Mouse (Mus musculus): ENCODE measurements at regions not wholly inside any gene's neighbourhood (a gene's known extent, or its start where the extent isn't known, plus 50 kb on each side); places are given as distances from the start of the nearest gene placed in this dataset.

GRCm38 (mm10) chr2:139044684-139045083 is 449.0 kb upstream of the Sptlc3 start:
- no peaks in the 10 kb centered on the region for H3K4me1 ChIP-seq
- no peaks in the 10 kb centered on the region for H3K27me3 ChIP-seq
- no peaks in the 10 kb centered on the region for H3K9me3 ChIP-seq (replicated peaks)
- no peak overlapping the region for H3K9ac ChIP-seq
- 76% methylated on average over 3 of the region's 3 CpGs for WGBS
- no peak for ATAC-seq
- H3K4me2 ChIP-seq = no peak overlapping the region
- H3K4me3 ChIP-seq = no peak overlapping the region
- H3K27ac ChIP-seq = no peak overlapping the region
- H3K36me3 ChIP-seq (ENCODE audit: poor library complexity, severe bottlenecking) = no peaks in the 10 kb centered on the region

GRCm38 (mm10) chr2:139055249-139055648 is 438.5 kb upstream of the Sptlc3 start:
- ATAC-seq = no peak
- Histone ChIP-seq H3K9ac (no peak overlapping the region), H3K4me3 (no peak overlapping the region), H3K4me1 (no peaks in the 10 kb centered on the region), H3K4me2 (no peak overlapping the region), H3K27ac (no peak overlapping the region), H3K27me3 (no peaks in the 10 kb centered on the region), H3K36me3 (ENCODE audit: poor library complexity, severe bottlenecking) (no peaks in the 10 kb centered on the region), H3K9me3 (replicated peaks) (no peaks in the 10 kb centered on the region)
- 71% methylated on average over 2 of the region's 2 CpGs for WGBS

- Histone ChIP-seq H3K36me3 (ENCODE audit: poor library complexity, severe bottlenecking) (no peaks in the 10 kb centered on the region), H3K27me3 (no peaks in the 10 kb centered on the region), H3K4me2 (no peak overlapping the region), H3K9ac (no peak overlapping the region), H3K9me3 (replicated peaks) (no peaks in the 10 kb centered on the region), H3K4me3 (no peak overlapping the region), H3K4me1 (no peaks in the 10 kb centered on the region), H3K27ac (no peak overlapping the region)
- no peak for ATAC-seq
- 85% methylated on average over 6 of the region's 6 CpGs for WGBS
Measured at GRCm38 (mm10) chr2:139069276-139069961, 424.3 kb upstream of the Sptlc3 start.

- Histone ChIP-seq H3K36me3 (ENCODE audit: poor library complexity, severe bottlenecking) (no peaks in the 10 kb centered on the region), H3K9me3 (replicated peaks) (no peaks in the 10 kb centered on the region), H3K4me3 (no peak overlapping the region), H3K9ac (no peak overlapping the region), H3K27ac (no peak overlapping the region), H3K4me1 (no peaks in the 10 kb centered on the region), H3K4me2 (no peak overlapping the region), H3K27me3 (no peaks in the 10 kb centered on the region)
- ATAC-seq = no peak
- 85% methylated on average over 1 of the region's 1 CpGs for WGBS
Measured at GRCm38 (mm10) chr2:139071690-139072089, 422.0 kb upstream of the Sptlc3 start.

- no peak overlapping the region for H3K9ac ChIP-seq
- no peaks in the 10 kb centered on the region for H3K4me1 ChIP-seq
- ATAC-seq = no peak
- no peaks in the 10 kb centered on the region for H3K27me3 ChIP-seq
- H3K4me3 ChIP-seq = no peak overlapping the region
- no peak overlapping the region for H3K4me2 ChIP-seq
- H3K27ac ChIP-seq = no peak overlapping the region
- no peaks in the 10 kb centered on the region for H3K9me3 ChIP-seq (replicated peaks)
- no peaks in the 10 kb centered on the region for H3K36me3 ChIP-seq (ENCODE audit: poor library complexity, severe bottlenecking)
- 68% methylated on average over 6 of the region's 6 CpGs for WGBS
Measured at GRCm38 (mm10) chr2:139093487-139094066, 400.1 kb upstream of the Sptlc3 start.

- Histone ChIP-seq H3K4me3 (no peak overlapping the region), H3K9me3 (replicated peaks) (no peaks in the 10 kb centered on the region), H3K27me3 (no peaks in the 10 kb centered on the region), H3K4me2 (no peak overlapping the region), H3K9ac (no peak overlapping the region), H3K4me1 (no peaks in the 10 kb centered on the region), H3K27ac (no peak overlapping the region), H3K36me3 (ENCODE audit: poor library complexity, severe bottlenecking) (no peaks in the 10 kb centered on the region)
- no peak for ATAC-seq
- WGBS = 85% methylated on average over 1 of the region's 1 CpGs
Measured at GRCm38 (mm10) chr2:139111669-139112068, 382.0 kb upstream of the Sptlc3 start.

GRCm38 (mm10) chr2:139114523-139114922 is 379.2 kb upstream of the Sptlc3 start:
- no peaks in the 10 kb centered on the region for H3K36me3 ChIP-seq (ENCODE audit: poor library complexity, severe bottlenecking)
- WGBS = 64% methylated on average over 4 of the region's 4 CpGs
- H3K9ac ChIP-seq = no peak overlapping the region
- H3K27ac ChIP-seq = no peak overlapping the region
- ATAC-seq = peak; percentile 69; the same call in 1 of the 2 replicates
- no peak overlapping the region for H3K4me2 ChIP-seq
- no peaks in the 10 kb centered on the region for H3K4me1 ChIP-seq
- no peaks in the 10 kb centered on the region for H3K27me3 ChIP-seq
- no peaks in the 10 kb centered on the region for H3K9me3 ChIP-seq (replicated peaks)
- H3K4me3 ChIP-seq = no peak overlapping the region

GRCm38 (mm10) chr2:139120905-139121304 is 372.8 kb upstream of the Sptlc3 start:
- Histone ChIP-seq H3K36me3 (ENCODE audit: poor library complexity, severe bottlenecking) (no peaks in the 10 kb centered on the region), H3K9me3 (replicated peaks) (no peaks in the 10 kb centered on the region), H3K9ac (no peak overlapping the region), H3K27ac (no peak overlapping the region), H3K4me3 (no peak overlapping the region), H3K27me3 (no peaks in the 10 kb centered on the region), H3K4me2 (no peak overlapping the region), H3K4me1 (no peaks in the 10 kb centered on the region)
- 95% methylated on average over 1 of the region's 1 CpGs for WGBS
- no peak for ATAC-seq

- H3K27me3 ChIP-seq = no peaks in the 10 kb centered on the region
- no peaks in the 10 kb centered on the region for H3K4me1 ChIP-seq
- H3K36me3 ChIP-seq (ENCODE audit: poor library complexity, severe bottlenecking) = no peaks in the 10 kb centered on the region
- no peaks in the 10 kb centered on the region for H3K9me3 ChIP-seq (replicated peaks)
- ATAC-seq = peak; percentile 13; the same call in 1 of the 2 replicates
- no peak overlapping the region for H3K4me3 ChIP-seq
- 75% methylated on average over 1 of the region's 1 CpGs for WGBS
- H3K4me2 ChIP-seq = no peak overlapping the region
- H3K9ac ChIP-seq = no peak overlapping the region
- H3K27ac ChIP-seq = no peak overlapping the region
Measured at GRCm38 (mm10) chr2:139132121-139132520, 361.6 kb upstream of the Sptlc3 start.

GRCm38 (mm10) chr2:139147004-139147403 is 346.7 kb upstream of the Sptlc3 start:
- no peak for ATAC-seq
- H3K27ac ChIP-seq = no peak overlapping the region
- no peak overlapping the region for H3K4me3 ChIP-seq
- no peak overlapping the region for H3K9ac ChIP-seq
- H3K27me3 ChIP-seq = no peaks in the 10 kb centered on the region
- H3K9me3 ChIP-seq (replicated peaks) = no peaks in the 10 kb centered on the region
- 86% methylated on average over 1 of the region's 1 CpGs for WGBS
- no peaks in the 10 kb centered on the region for H3K4me1 ChIP-seq
- H3K36me3 ChIP-seq (ENCODE audit: poor library complexity, severe bottlenecking) = no peaks in the 10 kb centered on the region
- H3K4me2 ChIP-seq = no peak overlapping the region

GRCm38 (mm10) chr2:139179641-139180040 is 314.1 kb upstream of the Sptlc3 start:
- 85% methylated on average over 2 of the region's 2 CpGs for WGBS
- no peak for ATAC-seq
- no peak overlapping the region for H3K4me2 ChIP-seq

GRCm38 (mm10) chr2:139198281-139198680 is 295.4 kb upstream of the Sptlc3 start:
- H3K4me2 ChIP-seq = no peak overlapping the region
- 81% methylated on average over 2 of the region's 2 CpGs for WGBS
- H3K27ac ChIP-seq = no peak overlapping the region
- no peaks in the 10 kb centered on the region for H3K9me3 ChIP-seq (replicated peaks)
- no peak overlapping the region for H3K9ac ChIP-seq
- H3K36me3 ChIP-seq (ENCODE audit: poor library complexity, severe bottlenecking) = no peaks in the 10 kb centered on the region
- H3K4me1 ChIP-seq = no peaks in the 10 kb centered on the region
- no peak for ATAC-seq
- no peaks in the 10 kb centered on the region for H3K27me3 ChIP-seq
- H3K4me3 ChIP-seq = no peak overlapping the region

More at GRCm38 (mm10) chr2:139179641-139180040, 314.1 kb upstream of the Sptlc3 start:
- Histone ChIP-seq H3K4me1 (no peaks in the 10 kb centered on the region), H3K9ac (no peak overlapping the region), H3K27me3 (no peaks in the 10 kb centered on the region), H3K9me3 (replicated peaks) (no peaks in the 10 kb centered on the region), H3K27ac (no peak overlapping the region), H3K36me3 (ENCODE audit: poor library complexity, severe bottlenecking) (no peaks in the 10 kb centered on the region), H3K4me3 (no peak overlapping the region)

GRCm38 (mm10) chr2:139207649-139208048 is 286.1 kb upstream of the Sptlc3 start:
- H3K27ac ChIP-seq = no peak overlapping the region
- no peaks in the 10 kb centered on the region for H3K4me1 ChIP-seq
- no peak overlapping the region for H3K9ac ChIP-seq
- H3K27me3 ChIP-seq = no peaks in the 10 kb centered on the region
- no peak for ATAC-seq
- H3K36me3 ChIP-seq (ENCODE audit: poor library complexity, severe bottlenecking) = no peaks in the 10 kb centered on the region
- no peaks in the 10 kb centered on the region for H3K9me3 ChIP-seq (replicated peaks)
- no peak overlapping the region for H3K4me2 ChIP-seq
- no peak overlapping the region for H3K4me3 ChIP-seq
- 50% methylated on average over 1 of the region's 1 CpGs for WGBS

All from forebrain, embryonic 13.5 days (tissue).